Mouse (Mus musculus): ENCODE results near the gene Tfap2c. TPM values are rescaled to one million over a fixed set of nuclear protein-coding genes. Genes with fewer than 3 reads are reported as not detected.

The Tfap2c gene
- polyA plus RNA-seq, 1 experiment from 2014 or later: 0.11 TPM

DNA sequence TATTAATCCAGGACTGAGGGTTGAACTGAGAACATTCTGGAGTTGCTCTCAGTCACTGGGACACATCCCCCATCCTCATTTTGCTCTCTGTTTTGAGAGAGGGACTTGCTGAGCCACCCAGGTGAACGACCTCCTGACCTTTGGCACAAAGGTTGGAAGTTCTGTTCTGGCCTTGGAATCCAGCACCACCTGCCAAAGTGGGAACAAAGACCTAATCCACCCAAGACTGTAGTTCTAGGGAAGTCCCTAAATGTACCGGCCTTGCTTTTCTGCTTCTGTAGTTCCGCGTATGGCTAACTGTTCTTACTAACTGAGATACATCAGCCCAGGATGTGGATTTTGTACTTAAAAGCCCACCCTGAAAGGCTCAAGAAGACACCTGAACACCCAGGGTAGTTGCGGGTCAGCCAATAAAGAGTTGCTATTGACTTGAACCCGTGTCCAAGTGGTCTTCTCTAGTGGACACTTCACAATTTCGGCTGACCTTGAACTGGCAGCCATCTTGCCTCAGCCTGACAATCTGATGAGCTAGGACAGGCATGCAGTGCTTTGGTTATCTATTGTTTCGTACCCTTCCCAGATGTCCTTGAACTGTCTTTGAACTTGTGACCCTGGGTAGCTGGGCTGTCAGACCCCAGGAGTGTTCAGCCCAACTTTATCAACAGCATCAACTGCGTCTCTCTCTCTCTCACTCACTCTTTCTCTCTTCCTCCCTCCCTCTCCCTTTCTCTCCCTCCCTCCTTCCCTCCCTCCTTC is 28.6 kb upstream of the Tfap2c start:
- Histone ChIP-seq H3K9ac (ENCODE audit: low read depth, low read length) (no peak overlapping the region), H3K27ac (ENCODE audit: low read depth, low read length) (no peak overlapping the region), H3K4me1 (ENCODE audit: control insufficient read depth, insufficient read depth, low read depth, low read length) (no peaks in the 10 kb centered on the region), H3K36me3 (ENCODE audit: control insufficient read depth, insufficient read depth, low read length) (no peaks in the 10 kb centered on the region), H3K27me3 (replicated peaks; ENCODE audit: control insufficient read depth, insufficient read depth, low read length) (no peaks in the 10 kb centered on the region), H3K4me2 (ENCODE audit: low read length) (no peak overlapping the region), H3K4me3 (ENCODE audit: low read length) (no peak overlapping the region), H3K9me3 (ENCODE audit: control insufficient read depth, low read length) (no peaks in the 10 kb centered on the region)
- 93% methylated on average over 9 of the region's 9 CpGs for WGBS
- ATAC-seq: no peak

DNA sequence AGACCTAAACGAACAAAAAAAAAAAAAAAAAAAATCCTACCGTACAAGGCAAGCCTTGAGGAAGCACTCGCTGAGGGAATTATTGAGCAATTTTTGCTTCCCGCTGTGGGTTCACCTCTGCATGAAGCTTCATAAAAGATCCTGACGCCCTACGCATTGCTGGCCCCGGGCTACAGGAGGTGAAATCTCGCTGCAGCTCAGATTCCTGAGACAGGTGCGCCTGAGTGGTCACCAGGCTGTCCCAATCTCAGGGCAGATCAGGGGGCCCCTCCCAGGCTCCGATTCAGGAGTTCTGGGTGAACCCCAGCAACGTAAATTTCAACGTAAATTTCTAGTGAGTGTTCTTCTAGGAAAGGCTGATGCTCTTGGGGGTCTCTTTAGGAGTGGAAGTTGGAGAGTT is 26.9 kb upstream of the Tfap2c start:
- Histone ChIP-seq H3K4me3 (ENCODE audit: low read length) (no peak overlapping the region), H3K27me3 (replicated peaks; ENCODE audit: control insufficient read depth, insufficient read depth, low read length) (no peaks in the 10 kb centered on the region), H3K27ac (ENCODE audit: low read depth, low read length) (no peak overlapping the region), H3K9ac (ENCODE audit: low read depth, low read length) (no peak overlapping the region), H3K4me1 (ENCODE audit: control insufficient read depth, insufficient read depth, low read depth, low read length) (no peaks in the 10 kb centered on the region), H3K36me3 (ENCODE audit: control insufficient read depth, insufficient read depth, low read length) (no peaks in the 10 kb centered on the region), H3K4me2 (ENCODE audit: low read length) (no peak overlapping the region), H3K9me3 (ENCODE audit: control insufficient read depth, low read length) (no peaks in the 10 kb centered on the region)
- no peak for ATAC-seq
- WGBS: 86% methylated on average over 11 of the region's 12 CpGs

DNA sequence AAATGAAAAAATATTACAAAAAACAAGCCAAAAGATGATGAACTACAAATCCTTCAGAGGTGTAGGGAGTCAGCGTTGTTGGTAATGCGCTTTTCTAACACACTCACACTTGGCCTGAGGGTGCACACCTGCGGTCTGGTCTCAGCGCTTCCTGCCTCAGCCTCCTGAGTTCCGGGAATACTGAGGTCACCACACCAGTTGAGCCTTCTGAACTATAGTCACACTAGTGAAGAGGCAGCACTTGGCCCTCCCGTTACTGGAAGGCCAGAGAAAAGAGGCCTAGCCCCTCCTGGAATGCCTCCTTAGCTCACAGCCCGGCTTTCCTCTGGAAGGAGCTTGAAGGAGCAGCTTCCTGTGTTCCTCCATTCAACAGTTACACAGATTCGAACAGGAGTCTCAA is 22.2 kb upstream of the Tfap2c start:
- H3K4me1 ChIP-seq (ENCODE audit: control insufficient read depth, insufficient read depth, low read depth, low read length): no peaks in the 10 kb centered on the region
- H3K4me2 ChIP-seq (ENCODE audit: low read length): no peak overlapping the region
- no peaks in the 10 kb centered on the region; the same call in 1 of the 2 replicates for H3K27me3 ChIP-seq (replicated peaks; ENCODE audit: control insufficient read depth, insufficient read depth, low read length)
- no peaks in the 10 kb centered on the region for H3K36me3 ChIP-seq (ENCODE audit: control insufficient read depth, insufficient read depth, low read length)
- ATAC-seq: no peak
- H3K9me3 ChIP-seq (ENCODE audit: control insufficient read depth, low read length): no peaks in the 10 kb centered on the region
- no peak overlapping the region for H3K9ac ChIP-seq (ENCODE audit: low read depth, low read length)
- H3K4me3 ChIP-seq (ENCODE audit: low read length): no peak overlapping the region
- H3K27ac ChIP-seq (ENCODE audit: low read depth, low read length): no peak overlapping the region
- WGBS: 88% methylated on average over 8 of the region's 8 CpGs

DNA sequence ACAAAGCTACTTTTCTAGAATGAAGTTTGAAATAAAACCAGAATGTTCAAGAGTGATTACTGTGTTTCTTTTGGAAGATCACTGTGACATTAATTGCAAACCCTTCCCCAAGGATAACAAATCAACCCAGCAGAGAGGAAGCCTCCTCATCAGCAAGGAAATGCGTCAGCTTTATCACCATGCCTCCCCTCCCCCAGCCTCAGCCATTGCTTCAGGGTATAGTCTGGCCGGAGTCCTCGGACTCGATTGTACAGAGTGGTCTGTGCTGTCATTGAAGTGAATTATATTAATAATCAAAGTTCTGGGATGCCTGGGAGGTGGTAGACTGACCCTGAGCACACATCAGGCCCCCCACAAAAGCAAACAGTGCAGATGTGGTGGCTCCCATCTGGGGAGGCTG is 5.4 kb upstream of the Tfap2c start:
- no peak for ATAC-seq
- Histone ChIP-seq H3K27me3 (replicated peaks; ENCODE audit: control insufficient read depth, insufficient read depth, low read length) (peaks cover 56% of the 10 kb centered on the region), H3K27ac (ENCODE audit: low read depth, low read length) (no peak overlapping the region), H3K4me3 (ENCODE audit: low read length) (no peak overlapping the region), H3K9me3 (ENCODE audit: control insufficient read depth, low read length) (peaks cover 6% of the 10 kb centered on the region; the same call in 1 of the 2 replicates), H3K36me3 (ENCODE audit: control insufficient read depth, insufficient read depth, low read length) (no peaks in the 10 kb centered on the region), H3K4me1 (ENCODE audit: control insufficient read depth, insufficient read depth, low read depth, low read length) (no peaks in the 10 kb centered on the region), H3K4me2 (ENCODE audit: low read length) (no peak overlapping the region), H3K9ac (ENCODE audit: low read depth, low read length) (no peak overlapping the region)
- WGBS: 33% methylated on average over 4 of the region's 4 CpGs

DNA sequence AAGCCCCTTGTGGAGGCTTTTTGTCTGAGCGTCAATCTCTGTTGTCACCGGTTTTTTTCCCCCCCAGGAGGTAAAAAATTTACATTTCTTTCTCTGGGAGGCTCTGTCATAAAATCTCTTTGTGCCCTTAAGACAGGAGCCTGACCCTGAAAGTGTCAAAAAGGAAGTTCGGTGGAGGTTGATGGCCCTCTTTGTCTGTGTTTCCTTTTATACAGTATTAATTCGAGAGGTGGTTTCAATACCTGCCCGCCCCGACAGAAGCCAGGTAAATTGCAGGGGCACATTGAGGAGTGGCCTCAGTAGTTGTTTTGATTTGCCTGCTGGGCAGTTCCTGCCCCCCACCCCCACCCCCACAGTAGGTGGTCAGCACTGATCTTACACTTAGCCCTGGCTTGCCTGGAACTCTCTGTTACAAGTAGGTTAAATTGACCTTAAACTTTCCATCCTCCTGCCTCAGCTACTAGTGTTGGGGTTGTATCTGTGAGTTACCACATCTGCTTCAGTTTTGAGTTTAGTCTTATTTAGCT is 4.7 kb upstream of the Tfap2c start:
- no peak overlapping the region for H3K27ac ChIP-seq (ENCODE audit: low read depth, low read length)
- 10% methylated on average over 6 of the region's 6 CpGs for WGBS
- peaks cover 6% of the 10 kb centered on the region; the same call in 1 of the 2 replicates for H3K9me3 ChIP-seq (ENCODE audit: control insufficient read depth, low read length)
- peaks cover 2% of the 10 kb centered on the region for H3K4me1 ChIP-seq (ENCODE audit: control insufficient read depth, insufficient read depth, low read depth, low read length)
- no peaks in the 10 kb centered on the region for H3K36me3 ChIP-seq (ENCODE audit: control insufficient read depth, insufficient read depth, low read length)
- H3K4me2 ChIP-seq (ENCODE audit: low read length): no peak overlapping the region
- peaks cover 61% of the 10 kb centered on the region for H3K27me3 ChIP-seq (replicated peaks; ENCODE audit: control insufficient read depth, insufficient read depth, low read length)
- no peak overlapping the region for H3K9ac ChIP-seq (ENCODE audit: low read depth, low read length)
- no peak overlapping the region for H3K4me3 ChIP-seq (ENCODE audit: low read length)
- no peak for ATAC-seq

DNA sequence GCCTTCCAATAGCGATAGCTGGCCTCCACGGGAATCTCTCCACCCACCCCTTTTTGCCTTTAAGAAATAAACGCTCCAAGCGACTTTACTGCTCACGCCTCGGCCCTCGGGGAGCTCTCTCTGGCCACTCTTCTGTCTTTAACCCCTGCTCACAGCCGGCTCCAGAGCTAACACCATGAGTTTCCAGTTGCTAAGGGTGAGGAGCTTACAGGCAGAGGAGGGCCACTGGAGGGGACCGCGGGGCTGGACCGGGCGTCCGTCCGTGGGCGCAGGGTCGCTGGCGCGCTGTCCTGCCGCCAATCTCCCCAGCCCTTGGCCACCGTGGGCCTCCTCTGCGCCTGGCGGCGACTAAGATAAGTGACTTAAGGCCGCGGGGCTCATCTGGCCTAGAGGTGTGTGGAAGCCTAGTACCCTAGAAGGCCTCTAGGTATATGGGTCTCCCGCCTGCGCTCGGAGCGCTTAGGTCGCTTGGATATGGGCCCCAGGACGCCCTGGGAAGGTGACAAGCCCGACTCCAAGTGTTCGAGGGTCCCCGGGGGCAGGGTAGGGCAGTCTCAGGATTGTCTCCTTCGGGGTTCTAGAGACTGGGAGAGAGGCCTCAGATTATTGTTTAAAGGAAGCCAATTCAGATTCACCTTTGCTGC is 3.7 kb upstream of the Tfap2c start:
- Histone ChIP-seq H3K9ac (ENCODE audit: low read depth, low read length) (no peak overlapping the region), H3K9me3 (ENCODE audit: control insufficient read depth, low read length) (peaks cover under 1% of the 10 kb centered on the region; the same call in 1 of the 2 replicates), H3K4me3 (ENCODE audit: low read length) (no peak overlapping the region), H3K4me1 (ENCODE audit: control insufficient read depth, insufficient read depth, low read depth, low read length) (peaks cover 5% of the 10 kb centered on the region), H3K4me2 (ENCODE audit: low read length) (no peak overlapping the region), H3K36me3 (ENCODE audit: control insufficient read depth, insufficient read depth, low read length) (no peaks in the 10 kb centered on the region), H3K27me3 (replicated peaks; ENCODE audit: control insufficient read depth, insufficient read depth, low read length) (peaks cover 69% of the 10 kb centered on the region), H3K27ac (ENCODE audit: low read depth, low read length) (no peak overlapping the region)
- ATAC-seq: no peak
- 3% methylated on average over 35 of the region's 35 CpGs for WGBS

DNA sequence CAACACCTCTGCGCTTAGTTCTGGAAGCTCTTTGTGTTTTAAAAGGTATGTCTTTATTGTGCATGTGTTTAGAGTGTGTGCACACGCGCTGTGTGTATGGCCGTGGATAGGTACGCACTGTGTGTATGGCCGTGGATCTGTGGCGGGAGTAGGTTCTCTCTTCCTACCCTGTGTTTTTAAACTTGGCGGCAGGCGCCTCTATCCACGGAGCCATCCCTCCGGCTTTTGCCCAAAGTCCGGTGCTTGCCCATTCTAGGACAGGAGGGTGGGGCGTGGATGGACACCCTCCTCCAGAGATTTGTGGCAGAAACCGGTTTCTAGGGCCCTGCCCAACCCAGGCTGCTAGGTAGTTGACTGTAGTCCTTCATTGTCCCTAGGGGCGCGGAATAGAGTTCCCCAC is 2.8 kb upstream of the Tfap2c start:
- Histone ChIP-seq H3K9ac (ENCODE audit: low read depth, low read length) (no peak overlapping the region), H3K27ac (ENCODE audit: low read depth, low read length) (no peak overlapping the region), H3K4me2 (ENCODE audit: low read length) (no peak overlapping the region), H3K36me3 (ENCODE audit: control insufficient read depth, insufficient read depth, low read length) (no peaks in the 10 kb centered on the region), H3K9me3 (ENCODE audit: control insufficient read depth, low read length) (no peaks in the 10 kb centered on the region), H3K4me1 (ENCODE audit: control insufficient read depth, insufficient read depth, low read depth, low read length) (peaks cover 7% of the 10 kb centered on the region), H3K4me3 (ENCODE audit: low read length) (no peak overlapping the region), H3K27me3 (replicated peaks; ENCODE audit: control insufficient read depth, insufficient read depth, low read length) (peaks cover 69% of the 10 kb centered on the region)
- ATAC-seq: no peak
- 11% methylated on average over 16 of the region's 16 CpGs for WGBS

DNA sequence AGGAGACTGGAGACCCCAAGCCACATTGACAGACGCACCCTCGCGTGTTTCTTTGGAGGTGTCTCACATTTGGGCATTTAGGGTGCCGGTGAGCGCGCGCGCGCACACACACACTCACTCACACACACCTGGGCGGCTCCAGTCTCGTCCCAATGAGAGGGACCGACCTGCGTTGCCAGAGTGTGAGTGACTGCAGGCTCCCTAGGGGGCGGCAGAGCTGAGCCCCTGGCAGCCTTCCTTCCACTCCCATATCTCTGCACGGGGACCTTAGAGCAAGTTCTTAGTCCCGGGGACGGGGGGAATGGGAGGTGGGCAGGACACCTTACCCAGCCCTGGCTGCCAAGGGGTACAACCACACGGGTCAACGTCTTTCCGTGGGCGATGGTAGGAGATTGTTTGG is 2.3 kb upstream of the Tfap2c start:
- Histone ChIP-seq H3K27ac (ENCODE audit: low read depth, low read length) (no peak overlapping the region), H3K9ac (ENCODE audit: low read depth, low read length) (no peak overlapping the region), H3K36me3 (ENCODE audit: control insufficient read depth, insufficient read depth, low read length) (no peaks in the 10 kb centered on the region), H3K4me1 (ENCODE audit: control insufficient read depth, insufficient read depth, low read depth, low read length) (peaks cover 7% of the 10 kb centered on the region), H3K9me3 (ENCODE audit: control insufficient read depth, low read length) (no peaks in the 10 kb centered on the region), H3K4me2 (ENCODE audit: low read length) (no peak overlapping the region), H3K4me3 (ENCODE audit: low read length) (no peak overlapping the region; the same call in 1 of the 2 replicates), H3K27me3 (replicated peaks; ENCODE audit: control insufficient read depth, insufficient read depth, low read length) (peaks cover 69% of the 10 kb centered on the region)
- ATAC-seq: no peak
- under 1% methylated on average over 21 of the region's 21 CpGs for WGBS

DNA sequence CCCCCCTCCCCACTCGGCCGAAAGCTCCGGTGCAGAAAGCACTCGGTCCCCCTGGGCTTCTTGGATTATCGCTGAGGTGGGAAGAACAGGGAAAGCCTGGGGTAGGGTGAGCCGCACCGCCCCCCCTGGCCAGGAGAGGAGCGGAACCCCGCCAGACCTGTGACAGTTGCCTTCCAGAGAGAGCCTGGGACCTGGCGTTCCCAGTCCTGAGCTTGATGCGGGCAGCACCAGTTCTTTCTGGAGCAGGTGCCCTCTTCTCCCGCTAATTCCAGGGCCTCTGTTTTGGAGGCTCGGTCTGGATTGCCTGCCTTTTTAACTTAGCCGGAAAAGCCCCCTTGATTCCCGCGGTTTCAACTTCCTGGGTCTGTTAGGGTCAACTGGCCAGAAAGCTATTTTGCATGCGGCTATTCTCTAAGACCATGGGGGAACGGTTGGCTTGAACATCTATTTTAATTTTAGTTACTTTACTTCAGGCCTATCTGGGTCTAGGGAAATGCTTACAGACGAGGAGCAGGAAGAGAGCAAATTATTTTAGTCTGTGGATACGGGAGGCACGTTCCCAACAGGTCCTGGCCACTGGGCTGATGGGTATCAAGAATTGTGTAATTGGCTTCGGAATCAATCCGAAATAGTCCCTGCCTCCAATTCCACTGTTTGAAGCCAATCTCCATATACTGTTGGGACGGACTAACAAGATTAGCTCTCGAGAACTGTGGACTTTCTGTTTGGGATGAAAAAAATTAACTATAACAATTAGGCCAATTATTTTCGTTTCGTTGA is 1.4 kb upstream of the Tfap2c start:
- H3K9ac ChIP-seq (ENCODE audit: low read depth, low read length): no peak overlapping the region
- 5% methylated on average over 27 of the region's 27 CpGs for WGBS

More for the DNA sequence above, 1.4 kb upstream of the Tfap2c start:
- Histone ChIP-seq H3K4me2 (ENCODE audit: low read length) (no peak overlapping the region), H3K36me3 (ENCODE audit: control insufficient read depth, insufficient read depth, low read length) (no peaks in the 10 kb centered on the region), H3K4me1 (ENCODE audit: control insufficient read depth, insufficient read depth, low read depth, low read length) (peaks cover 7% of the 10 kb centered on the region), H3K27ac (ENCODE audit: low read depth, low read length) (no peak overlapping the region), H3K9me3 (ENCODE audit: control insufficient read depth, low read length) (no peaks in the 10 kb centered on the region), H3K4me3 (ENCODE audit: low read length) (no peak overlapping the region; the same call in 1 of the 2 replicates), H3K27me3 (replicated peaks; ENCODE audit: control insufficient read depth, insufficient read depth, low read length) (peaks cover 64% of the 10 kb centered on the region)
- ATAC-seq: no peak

All from hindbrain, embryonic 16.5 days (tissue).